Comparison of ENCODE assay signal across 8 mouse cellular contexts in the genomic region with DNA sequence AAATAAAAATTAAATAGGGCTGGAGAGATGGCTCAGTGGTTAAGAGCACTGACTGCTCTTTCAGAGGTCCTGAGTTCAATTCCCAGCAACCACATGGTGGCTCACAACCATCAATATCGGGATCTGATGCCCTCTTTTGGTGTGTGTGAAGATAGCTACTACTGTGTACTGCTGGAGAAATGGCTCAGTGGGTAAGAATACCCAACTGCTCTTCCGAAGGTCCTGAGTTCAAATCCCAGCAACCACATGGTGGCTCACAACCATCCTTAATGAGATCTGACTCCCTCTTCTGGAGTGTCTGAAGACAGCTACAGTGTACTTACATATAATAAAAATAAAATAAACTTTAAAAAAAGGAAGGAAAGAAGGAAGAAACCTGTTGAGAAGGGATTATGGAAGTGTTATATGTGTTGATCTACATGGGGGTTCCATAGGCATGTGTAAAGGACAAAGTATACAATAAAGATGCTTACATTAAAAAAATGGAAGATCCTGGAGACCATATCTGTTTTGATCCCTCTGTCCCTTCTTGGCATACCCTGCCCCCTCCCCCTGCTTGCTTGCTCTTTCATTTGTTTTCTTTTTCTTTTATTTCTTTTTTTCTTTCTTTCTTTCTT. TPM values are rescaled to one million over a fixed set of nuclear protein-coding genes. Genes with fewer than 3 reads are reported as not detected.
A peak's percentile ranks its signal among the peaks of the same experiment; 100 is the strongest.
DNase-seq lines count a peak whose midpoint lies in the region; ATAC-seq and TF ChIP-seq lines count a peak whose summit lies in the region.
"Not testable (repeated sequence)": the region's sequence is repeated elsewhere in the genome, so short reads cannot be mapped to it uniquely, and the experiment has no call there.

No protein-coding gene starts in this region.

- H3K9ac ChIP-seq in embryonic facial prominence, embryonic 14.5 days (ENCODE audit: low read depth, low read length) = peak overlapping the region; percentile 97
- not testable (repeated sequence) for H3K9ac ChIP-seq in heart, adult 2 months (ENCODE audit: low read depth, low read length); stomach, embryonic 14.5 days (replicated peaks; ENCODE audit: low read depth, low read length)
- peak overlapping the region; percentile 96; the same call in 1 of the 2 replicates for H3K9ac ChIP-seq in hindbrain, embryonic 14.5 days
- H3K9ac ChIP-seq in liver, postnatal 0 days (replicated peaks) = peak overlapping the region; percentile 98
- peak overlapping the region; percentile 100 for H3K9ac ChIP-seq in midbrain, embryonic 16.5 days (ENCODE audit: low read depth, low read length)

- WGBS in embryonic facial prominence, embryonic 14.5 days = 55% methylated on average over 2 of the region's 2 CpGs
- WGBS in heart, adult 2 months = 61% methylated on average over 2 of the region's 2 CpGs
- WGBS in hindbrain, embryonic 14.5 days = 68% methylated on average over 2 of the region's 2 CpGs
- WGBS in liver, postnatal 0 days (ENCODE audit: insufficient replicate concordance) = 54% methylated on average over 2 of the region's 2 CpGs
- WGBS in midbrain, embryonic 16.5 days = 58% methylated on average over 2 of the region's 2 CpGs
- WGBS in stomach, embryonic 14.5 days = 65% methylated on average over 2 of the region's 2 CpGs

- H3K4me2 ChIP-seq in embryonic facial prominence, embryonic 14.5 days (ENCODE audit: low read depth, low read length) = peak overlapping the region; percentile 86
- peak overlapping the region; percentile 66 for H3K4me2 ChIP-seq in hindbrain, embryonic 14.5 days (replicated peaks)
- H3K4me2 ChIP-seq in liver, postnatal 0 days (ENCODE audit: low read depth, low read length) = peak overlapping the region; percentile 99
- H3K4me2 ChIP-seq in midbrain, embryonic 16.5 days (ENCODE audit: low read length) = peak overlapping the region; percentile 71
- H3K4me2 ChIP-seq in stomach, embryonic 14.5 days (replicated peaks; ENCODE audit: low read depth, low read length) = peak overlapping the region; percentile 78

- H3K9me3 ChIP-seq in G1E (replicated peaks); embryonic facial prominence, embryonic 14.5 days (ENCODE audit: control insufficient read depth, low read length); hindbrain, embryonic 14.5 days (ENCODE audit: control insufficient read depth, low read length); liver, postnatal 0 days (ENCODE audit: low read length); midbrain, embryonic 16.5 days (replicated peaks; ENCODE audit: control insufficient read depth, low read length, poor library complexity, severe bottlenecking); stomach, embryonic 14.5 days (ENCODE audit: control insufficient read depth, low read depth, low read length): not testable (repeated sequence)

- H3K27ac ChIP-seq in embryonic facial prominence, embryonic 14.5 days (replicated peaks; ENCODE audit: low read depth, low read length) = peak overlapping the region; percentile 80; the same call in 1 of the 2 replicates
- H3K27ac ChIP-seq in heart, adult 2 months = peak overlapping the region; percentile 90
- H3K27ac ChIP-seq in hindbrain, embryonic 14.5 days = peak overlapping the region; percentile 89
- H3K27ac ChIP-seq in left cerebral cortex, adult 2 months = peak overlapping the region; percentile 94
- peak overlapping the region; percentile 78 for H3K27ac ChIP-seq in liver, postnatal 0 days (ENCODE audit: low read depth)
- H3K27ac ChIP-seq in midbrain, embryonic 16.5 days (ENCODE audit: low read length) = peak overlapping the region; percentile 93
- H3K27ac ChIP-seq in stomach, embryonic 14.5 days (ENCODE audit: low read length) = not testable (repeated sequence)

- H3K4me3 ChIP-seq in G1E (ENCODE audit: low read depth, low read length) = peak overlapping the region; percentile 91; the same call in 1 of the 2 replicates
- peak overlapping the region; percentile 83 for H3K4me3 ChIP-seq in embryonic facial prominence, embryonic 14.5 days (ENCODE audit: low read depth, low read length)
- H3K4me3 ChIP-seq in heart, adult 2 months = peak overlapping the region; percentile 94
- H3K4me3 ChIP-seq in hindbrain, embryonic 14.5 days (replicated peaks; ENCODE audit: low read length) = peak overlapping the region; percentile 80
- H3K4me3 ChIP-seq in left cerebral cortex, adult 2 months = peak overlapping the region; percentile 79
- H3K4me3 ChIP-seq in liver, postnatal 0 days (ENCODE audit: low read depth, low read length) = peak overlapping the region; percentile 98
- peak overlapping the region; percentile 87; the same call in 1 of the 2 replicates for H3K4me3 ChIP-seq in midbrain, embryonic 16.5 days (ENCODE audit: low read depth, low read length)
- peak overlapping the region; percentile 77; the same call in 1 of the 2 replicates for H3K4me3 ChIP-seq in stomach, embryonic 14.5 days (ENCODE audit: low read depth, low read length)

- DNase-seq in G1E (ENCODE audit: low spot score); embryonic facial prominence, embryonic 14.5 days (ENCODE audit: low spot score); heart, adult 2 months; hindbrain, embryonic 14.5 days (ENCODE audit: low spot score); left cerebral cortex, adult 2 months (ENCODE audit: extremely low spot score in 1 of 2, low spot score in 2 of 2); liver, postnatal 0 days: not testable (repeated sequence)

- TF ChIP-seq POLR2A in heart, adult 2 months (IDR thresholded peaks at IDR 0.05; ENCODE audit: insufficient read depth, low read depth, low read length) = not testable (repeated sequence)

- not testable (repeated sequence) for H3K79me2 ChIP-seq in heart, adult 2 months (replicated peaks; ENCODE audit: control insufficient read depth, insufficient read depth, low read length)

- H3K4me1 ChIP-seq in G1E (ENCODE audit: insufficient read depth, low read depth, low read length) = peaks cover 23% of the 10 kb centered on the region
- H3K4me1 ChIP-seq in embryonic facial prominence, embryonic 14.5 days (ENCODE audit: control insufficient read depth, insufficient read depth, low read length); heart, adult 2 months (ENCODE audit: control insufficient read depth, insufficient read depth, low read length); stomach, embryonic 14.5 days (ENCODE audit: control insufficient read depth, insufficient read depth, low read length): not testable (repeated sequence)
- H3K4me1 ChIP-seq in hindbrain, embryonic 14.5 days (replicated peaks; ENCODE audit: control insufficient read depth, insufficient read depth, low read length) = peaks cover 16% of the 10 kb centered on the region
- H3K4me1 ChIP-seq in liver, postnatal 0 days (ENCODE audit: insufficient read depth) = peaks cover 16% of the 10 kb centered on the region; the same call in 1 of the 2 replicates
- peaks cover 13% of the 10 kb centered on the region for H3K4me1 ChIP-seq in midbrain, embryonic 16.5 days (ENCODE audit: control insufficient read depth, insufficient read depth, low read length)

- TF ChIP-seq EP300 in heart, adult 2 months (IDR thresholded peaks at IDR 0.05; ENCODE audit: insufficient read depth, low read depth, low read length); liver, postnatal 0 days (IDR thresholded peaks at IDR 0.05; ENCODE audit: low read depth): not testable (repeated sequence)

- peaks cover 27% of the 10 kb centered on the region for H3K36me3 ChIP-seq in G1E (replicated peaks)
- H3K36me3 ChIP-seq in embryonic facial prominence, embryonic 14.5 days (ENCODE audit: control insufficient read depth, insufficient read depth, low read length) = peaks cover 15% of the 10 kb centered on the region
- not testable (repeated sequence) for H3K36me3 ChIP-seq in heart, adult 2 months (ENCODE audit: control insufficient read depth, insufficient read depth, low read length); midbrain, embryonic 16.5 days (ENCODE audit: control insufficient read depth, insufficient read depth, low read length); stomach, embryonic 14.5 days (ENCODE audit: control insufficient read depth, insufficient read depth, low read length)
- H3K36me3 ChIP-seq in hindbrain, embryonic 14.5 days (replicated peaks; ENCODE audit: control insufficient read depth, insufficient read depth) = peaks cover 19% of the 10 kb centered on the region
- peaks cover 10% of the 10 kb centered on the region for H3K36me3 ChIP-seq in liver, postnatal 0 days (replicated peaks; ENCODE audit: insufficient read depth, low read length)

- intact Hi-C loops in heart, adult 2 months (cut with DNase I); left cerebral cortex, adult 2 months (cut with DNase I): not testable (repeated sequence)

- not testable (repeated sequence) for TF ChIP-seq CTCF in G1E (IDR thresholded peaks at IDR 0.05; ENCODE audit: low read depth, low read length); heart, adult 2 months (IDR thresholded peaks at IDR 0.05); left cerebral cortex, adult 2 months (IDR thresholded peaks at IDR 0.05)
- TF ChIP-seq CTCF in liver, postnatal 0 days (IDR thresholded peaks at IDR 0.05; ENCODE audit: low read depth) = 0 out of 2 replicates have a peak, but pooled peaks have one; percentile 8

- ATAC-seq in G1E (ENCODE audit: extremely low read depth, insufficient number of reproducible peaks, low FRiP score, poor library complexity, severe bottlenecking); embryonic facial prominence, embryonic 14.5 days (ENCODE audit: low read depth); hindbrain, embryonic 14.5 days (ENCODE audit: low FRiP score); liver, postnatal 0 days; midbrain, embryonic 16.5 days; stomach, embryonic 14.5 days (ENCODE audit: insufficient number of reproducible peaks, insufficient read depth, low FRiP score, low read depth): not testable (repeated sequence)

- not testable (repeated sequence) for H3K27me3 ChIP-seq in G1E (ENCODE audit: insufficient read depth, low read length); embryonic facial prominence, embryonic 14.5 days (replicated peaks; ENCODE audit: control insufficient read depth, insufficient read depth, low read length); heart, adult 2 months (ENCODE audit: control insufficient read depth, insufficient read depth, low read length); hindbrain, embryonic 14.5 days (ENCODE audit: control insufficient read depth, insufficient read depth, low read length); liver, postnatal 0 days (ENCODE audit: insufficient read depth, low read length); midbrain, embryonic 16.5 days (ENCODE audit: control insufficient read depth, insufficient read depth, low read depth, low read length); stomach, embryonic 14.5 days (ENCODE audit: control insufficient read depth, insufficient read depth, low read length)

RNA-seq across cellular contexts. Expression of a gene that starts 0.7 kb away (rescaled TPM):
- total RNA-seq in G1E (2014; fragmentation: Nextera tagmentation) (14.4 and 18.8 TPM in 2 replicates), G1E (2017) (13.9 and 14.6 TPM in 2 replicates)
- polyA plus RNA-seq in G1E (2012) = 3.5 and 4.3 TPM in 2 replicates
- 20.8 and 26.7 TPM in 2 replicates for polyA plus RNA-seq in embryonic facial prominence, embryonic 14.5 days (2014; fragmentation: Nextera tagmentation; extraction: Ambion mirVana)
- 10 to 100 TPM; 19.2 to 22.8 TPM for total RNA-seq in heart, adult 2 months (2021)
- 4.6 and 10.2 TPM in 2 replicates for polyA plus RNA-seq in heart, adult 2 months (2012; rRNA removed)
- polyA plus RNA-seq in hindbrain, embryonic 14.5 days (2014; fragmentation: Nextera tagmentation; extraction: Ambion mirVana) = 37.6 and 40.4 TPM in 2 replicates
- total RNA-seq in left cerebral cortex, adult 2 months (2021) = 10 to 100 TPM; 47.8 to 51.7 TPM
- polyA plus RNA-seq in liver, postnatal 0 days (2015; fragmentation: Nextera tagmentation; extraction: Ambion mirVana) = 6.2 and 6.6 TPM in 2 replicates
- polyA plus RNA-seq in midbrain, embryonic 16.5 days (2015; fragmentation: Nextera tagmentation; extraction: Ambion mirVana) = 38.1 and 39.4 TPM in 2 replicates
- 22.2 and 23.0 TPM in 2 replicates for polyA plus RNA-seq in stomach, embryonic 14.5 days (2014; fragmentation: Nextera tagmentation; extraction: Ambion mirVana)

RNA-seq across cellular contexts. Expression of a gene that starts 4.5 kb away (rescaled TPM):
- total RNA-seq in G1E (2014; fragmentation: Nextera tagmentation) (549 and 561 TPM in 2 replicates), G1E (2017) (343 and 359 TPM in 2 replicates)
- polyA plus RNA-seq in G1E (2012) = 15.2 and 55.8 TPM in 2 replicates
- 214 and 225 TPM in 2 replicates for polyA plus RNA-seq in embryonic facial prominence, embryonic 14.5 days (2014; fragmentation: Nextera tagmentation; extraction: Ambion mirVana)
- 10 to 100 TPM; 58.3 to 59.9 TPM for total RNA-seq in heart, adult 2 months (2021)
- 63.0 and 99.1 TPM in 2 replicates for polyA plus RNA-seq in heart, adult 2 months (2012; rRNA removed)
- 190 and 213 TPM in 2 replicates for polyA plus RNA-seq in hindbrain, embryonic 14.5 days (2014; fragmentation: Nextera tagmentation; extraction: Ambion mirVana)
- 100 to 1,000 TPM; 132 to 135 TPM for total RNA-seq in left cerebral cortex, adult 2 months (2021)
- polyA plus RNA-seq in liver, postnatal 0 days (2015; fragmentation: Nextera tagmentation; extraction: Ambion mirVana) = 68.9 and 71.6 TPM in 2 replicates
- polyA plus RNA-seq in midbrain, embryonic 16.5 days (2015; fragmentation: Nextera tagmentation; extraction: Ambion mirVana) = 190 and 202 TPM in 2 replicates
- polyA plus RNA-seq in stomach, embryonic 14.5 days (2014; fragmentation: Nextera tagmentation; extraction: Ambion mirVana) = 270 and 271 TPM in 2 replicates

RNA-seq across cellular contexts. Expression of a gene that starts 49.9 kb away (rescaled TPM):
- 185 and 186 TPM in 2 replicates for total RNA-seq in G1E (2014; fragmentation: Nextera tagmentation)
- 108 and 109 TPM in 2 replicates for total RNA-seq in G1E (2017)
- 43.6 and 50.1 TPM in 2 replicates for polyA plus RNA-seq in G1E (2012)
- polyA plus RNA-seq in embryonic facial prominence, embryonic 14.5 days (2014; fragmentation: Nextera tagmentation; extraction: Ambion mirVana) = 264 and 294 TPM in 2 replicates
- total RNA-seq in heart, adult 2 months (2021) = 100 to 1,000 TPM in 1 of 2 experiments, 10 to 100 TPM in 1; 98.4 to 107 TPM
- 51.3 and 83.3 TPM in 2 replicates for polyA plus RNA-seq in heart, adult 2 months (2012; rRNA removed)
- 256 and 266 TPM in 2 replicates for polyA plus RNA-seq in hindbrain, embryonic 14.5 days (2014; fragmentation: Nextera tagmentation; extraction: Ambion mirVana)
- 100 to 1,000 TPM; 102 to 103 TPM for total RNA-seq in left cerebral cortex, adult 2 months (2021)
- polyA plus RNA-seq in liver, postnatal 0 days (2015; fragmentation: Nextera tagmentation; extraction: Ambion mirVana) = 128 and 143 TPM in 2 replicates
- polyA plus RNA-seq in midbrain, embryonic 16.5 days (2015; fragmentation: Nextera tagmentation; extraction: Ambion mirVana) = 270 and 301 TPM in 2 replicates
- polyA plus RNA-seq in stomach, embryonic 14.5 days (2014; fragmentation: Nextera tagmentation; extraction: Ambion mirVana) = 278 and 324 TPM in 2 replicates
